Mouse (Mus musculus) mouse embryonic stem cell (cell line): Measurements from ENCODE around the gene Ets1.

ENCODE experiments used
- in situ Hi-C, 2 experiments: fragments of 300-500 bp; cut with MboI; formaldehyde crosslinking; loops; 1 replicate in 1 of 2; 3 replicates in 1 of 2; pipeline ENCODE4 v1.14.3; 2019 to 2020; ENCODE audit warnings: low sequenced_read_pairs in 2 of 2, low pct_unique_long_range_greater_than_20kb in 1 of 2, mixed read lengths in 1 of 2; ENCODE audit not compliant: unreplicated experiment in 1 of 2

Gene Ets1

DNA sequence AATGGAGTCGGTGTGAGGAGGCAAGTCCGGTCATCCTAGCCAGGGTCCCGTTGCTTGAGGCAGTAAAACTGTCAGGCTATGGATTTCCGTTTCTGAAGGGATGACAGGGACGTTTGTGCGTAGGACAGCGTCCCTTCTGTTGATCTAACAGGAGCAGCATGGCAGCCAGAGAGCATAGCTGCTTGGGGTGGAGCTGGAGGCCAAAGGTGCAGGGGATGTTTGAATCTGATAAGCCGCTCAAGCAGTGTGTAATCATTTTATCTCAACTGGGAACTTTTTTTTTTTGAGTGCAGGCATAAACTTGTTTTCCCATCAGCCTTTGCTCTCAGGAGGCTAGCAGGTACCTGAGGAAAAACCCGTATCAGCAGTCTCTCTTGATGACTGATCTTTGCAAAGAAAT is 95.8 kb downstream of the Ets1 start:
- in situ Hi-C loops: no loop called here

DNA sequence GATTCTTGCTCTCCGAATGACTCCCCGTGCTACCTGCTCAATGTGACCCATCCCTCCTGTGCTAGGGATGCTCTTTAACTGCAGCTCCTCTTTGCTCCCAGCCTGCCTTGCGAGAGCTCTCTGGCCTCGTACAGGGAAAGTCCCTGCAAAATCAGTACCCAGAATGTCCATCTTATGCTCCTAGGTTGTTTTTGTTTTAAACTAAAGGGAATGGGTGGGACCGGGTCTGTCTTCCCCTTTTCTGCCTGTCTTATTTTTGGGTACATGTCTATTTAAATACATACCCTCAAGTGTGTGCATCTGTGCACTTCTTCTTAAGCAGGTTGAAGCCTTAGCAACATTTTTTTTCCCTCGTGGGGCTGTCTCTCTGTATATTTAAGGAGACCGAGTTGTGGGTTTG is 99.0 kb downstream of the Ets1 start:
- in situ Hi-C loops: no loop called here

DNA sequence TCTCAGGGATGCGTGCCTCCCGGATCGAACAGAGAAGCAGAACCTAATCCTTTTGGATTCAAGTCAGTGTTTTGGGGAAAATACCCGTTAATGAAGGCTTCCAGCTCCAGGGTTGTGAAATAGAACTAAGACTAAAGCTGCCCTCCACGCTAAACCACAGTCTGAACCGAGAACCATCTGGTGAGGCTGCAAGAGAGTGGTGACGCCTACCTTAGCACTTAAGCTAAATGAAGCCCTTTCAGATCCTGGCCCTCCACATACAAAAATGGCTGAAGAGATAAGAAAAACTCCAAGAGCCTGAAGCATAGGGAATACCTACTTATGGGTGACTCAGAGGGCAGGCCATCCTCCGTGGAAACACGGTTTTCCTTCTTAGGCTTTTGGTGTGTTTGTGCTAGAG is 100.0 kb downstream of the Ets1 start:
- in situ Hi-C loops: no loop called here

DNA sequence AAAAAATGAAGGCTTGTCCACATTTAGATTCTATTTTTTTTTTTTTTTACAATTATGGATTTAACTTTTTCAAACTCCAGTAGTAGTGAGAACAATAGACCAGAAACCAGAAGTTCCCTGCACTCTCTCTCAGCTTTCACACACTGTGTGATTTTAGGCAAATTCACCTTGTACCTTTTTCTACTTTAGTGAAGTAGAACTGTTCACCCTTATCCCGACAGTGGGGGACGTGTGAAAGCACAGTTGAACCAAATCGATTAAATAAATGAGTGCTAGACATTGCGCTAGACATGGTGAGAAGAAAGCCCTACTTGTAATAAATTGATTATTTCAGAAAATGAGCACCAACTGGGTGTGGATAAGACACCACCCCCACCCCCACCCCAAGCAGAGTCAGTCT is 104.0 kb downstream of the Ets1 start:
- in situ Hi-C loops: no loop called here

- in situ Hi-C loops: no loop called here
Measured at GRCm38 (mm10) chr9:32740751-32741387, 104.8 kb downstream of the Ets1 start.

GRCm38 (mm10) chr9:32741681-32742080 is 105.7 kb downstream of the Ets1 start:
- in situ Hi-C loops: no loop called here

- in situ Hi-C loops: no loop called here
Measured at GRCm38 (mm10) chr9:32743157-32743556, 107.1 kb downstream of the Ets1 start.

DNA sequence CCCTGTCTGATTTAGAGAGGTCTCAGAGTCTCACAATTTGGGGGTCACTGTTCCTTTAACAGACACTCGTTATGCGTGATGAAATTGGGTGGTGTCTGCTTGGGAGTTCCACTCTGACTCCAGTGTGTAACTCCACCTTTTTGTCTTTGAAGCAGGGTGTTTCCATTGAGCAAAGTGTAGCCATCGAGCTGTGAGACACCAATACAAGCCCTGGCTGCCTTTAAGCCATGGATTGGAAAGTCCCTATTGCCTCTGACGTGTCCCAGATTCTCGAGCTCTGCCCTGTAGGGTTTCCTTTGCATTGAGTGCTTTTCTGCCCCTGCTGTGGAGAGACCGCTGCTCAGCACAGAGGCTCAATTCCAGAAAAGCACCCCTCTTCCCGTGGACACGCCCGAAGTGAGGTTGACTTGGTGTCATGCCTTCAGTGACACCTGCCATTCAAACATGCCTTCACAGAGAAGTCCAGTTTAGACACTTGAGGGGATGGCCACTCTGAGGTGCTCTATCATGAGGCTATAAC is 107.7 kb downstream of the Ets1 start:
- in situ Hi-C loops: no loop called here

DNA sequence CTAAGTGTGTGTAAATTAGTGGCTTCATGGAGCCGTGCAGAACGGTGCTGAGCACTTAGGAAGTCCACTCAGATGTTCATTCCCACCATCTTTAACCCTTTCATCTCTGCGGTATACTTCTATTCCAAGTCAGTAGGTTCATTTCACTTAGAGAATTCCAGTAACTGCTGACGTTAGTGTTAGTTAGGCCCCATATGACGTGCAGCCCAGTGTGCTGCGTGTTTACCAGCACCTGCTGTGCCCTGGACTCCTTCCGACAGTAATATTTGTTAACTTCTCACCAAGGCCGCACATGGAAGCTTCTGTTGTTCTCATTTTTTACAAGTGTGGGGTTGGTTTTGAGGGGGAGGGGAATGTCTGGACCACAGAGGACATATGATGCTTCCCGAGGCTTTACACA is 108.3 kb downstream of the Ets1 start:
- in situ Hi-C loops: no loop called here

- in situ Hi-C loops: no loop called here
Measured at GRCm38 (mm10) chr9:32745079-32745763, 109.2 kb downstream of the Ets1 start.

DNA sequence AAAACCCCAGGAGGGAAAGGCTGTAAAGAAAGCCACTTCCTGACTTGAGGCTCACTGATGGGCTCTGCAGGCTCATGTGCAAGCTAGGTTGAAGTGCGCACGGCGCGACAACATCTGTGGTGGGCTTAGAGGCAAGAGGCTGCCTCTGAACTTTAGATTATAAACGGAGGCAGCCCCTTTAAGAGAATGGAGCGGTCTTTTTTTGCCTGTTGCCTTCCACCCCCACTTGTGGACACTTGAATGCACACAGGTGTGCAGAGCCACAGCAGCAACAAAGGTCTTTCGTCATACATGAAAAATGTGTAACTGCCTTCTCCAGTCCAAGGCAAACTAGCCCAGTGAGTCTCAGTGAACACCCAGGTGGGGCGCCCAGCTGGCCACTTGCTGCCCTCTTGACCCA is 110.0 kb downstream of the Ets1 start:
- in situ Hi-C loops: no loop called here

DNA sequence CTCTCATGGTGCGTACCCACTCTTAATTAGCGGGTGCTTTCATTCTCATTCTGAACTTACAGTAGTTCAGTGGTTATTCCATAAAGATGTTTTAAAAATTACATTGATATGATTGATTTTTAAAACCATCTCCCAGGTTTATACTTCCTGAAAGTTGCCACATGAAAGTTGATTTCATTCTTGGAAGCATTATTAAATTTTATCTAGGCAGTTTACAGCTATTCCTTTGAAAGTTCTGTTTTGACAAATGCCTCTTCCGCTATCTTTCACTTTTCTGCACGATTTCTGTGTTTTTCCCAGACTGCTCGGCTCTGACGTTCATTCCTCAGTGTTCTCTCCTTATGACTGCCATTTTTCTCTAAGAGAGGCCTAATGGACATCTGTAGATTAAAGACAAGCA is 110.6 kb downstream of the Ets1 start:
- in situ Hi-C loops: no loop called here

DNA sequence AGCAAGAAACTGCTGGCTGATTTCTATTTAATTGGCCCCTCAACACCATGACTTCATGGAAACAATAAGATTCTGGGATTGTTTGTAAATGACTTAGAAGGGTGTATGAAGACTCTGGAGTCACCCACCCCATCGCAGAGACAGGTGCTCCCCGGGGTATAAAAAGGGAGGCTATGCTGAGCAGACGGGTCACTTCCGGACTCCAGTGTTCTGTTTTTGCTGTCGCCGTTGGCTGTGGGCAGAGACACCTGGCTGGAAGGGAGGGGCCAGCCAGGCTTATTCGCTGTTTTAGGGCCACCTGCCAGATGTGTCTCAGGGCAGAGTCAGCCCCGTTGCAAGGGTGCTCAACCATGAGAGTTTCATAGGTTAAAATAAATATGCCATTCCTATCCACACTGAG is 111.6 kb downstream of the Ets1 start:
- in situ Hi-C loops: no loop called here

GRCm38 (mm10) chr9:32748552-32748951 is 112.5 kb downstream of the Ets1 start:
- in situ Hi-C loops: no loop called here

GRCm38 (mm10) chr9:32749721-32750480 is 113.9 kb downstream of the Ets1 start:
- in situ Hi-C loops: no loop called here

DNA sequence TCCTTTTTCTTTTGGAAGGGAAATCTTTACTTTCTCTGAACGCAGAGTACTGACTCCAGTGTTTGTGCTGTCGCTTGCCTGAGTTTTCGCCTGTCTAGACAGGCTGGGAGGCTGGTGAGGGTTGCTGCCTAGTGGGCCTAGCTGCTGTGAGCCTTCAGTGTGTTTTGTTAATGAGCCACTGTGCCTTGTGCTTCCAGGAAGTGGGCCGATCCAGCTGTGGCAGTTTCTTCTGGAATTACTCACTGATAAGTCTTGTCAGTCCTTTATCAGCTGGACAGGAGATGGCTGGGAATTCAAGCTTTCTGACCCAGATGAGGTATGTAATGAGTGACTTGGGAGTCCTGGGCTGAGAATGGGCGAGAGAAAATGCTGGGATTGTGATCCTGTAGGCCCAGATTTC is 116.6 kb downstream of the Ets1 start:
- in situ Hi-C loops: no loop called here

- in situ Hi-C loops: no loop called here
Measured at GRCm38 (mm10) chr9:32754311-32754710, 118.3 kb downstream of the Ets1 start.

DNA sequence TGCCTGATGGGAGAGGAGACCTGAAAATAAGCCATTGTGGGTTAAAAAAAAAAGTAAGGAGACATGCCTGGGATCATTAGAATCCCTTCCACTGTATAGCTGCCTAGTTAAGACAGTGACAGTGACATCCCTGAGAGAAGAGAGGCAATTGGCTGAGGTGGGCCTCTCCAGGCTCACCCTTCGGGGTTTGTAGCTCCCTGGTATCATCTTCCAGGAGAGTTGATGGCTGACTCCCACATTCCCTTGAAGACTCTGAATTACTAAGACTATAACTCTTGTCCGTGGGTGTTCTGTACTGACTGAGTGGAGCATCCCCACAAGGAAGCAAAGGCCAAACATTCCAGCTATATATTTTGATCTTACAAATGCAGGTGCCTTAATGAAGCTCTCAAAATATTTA is 120.0 kb downstream of the Ets1 start:
- in situ Hi-C loops: no loop called here

GRCm38 (mm10) chr9:32758280-32758905 is 122.4 kb downstream of the Ets1 start:
- in situ Hi-C loops: no loop called here
